Mouse (Mus musculus) activated CD4-positive, CD25-positive, alpha-beta regulatory T cell (primary cell): ENCODE measurements around the gene Pif1. TPM values are rescaled to one million over a fixed set of nuclear protein-coding genes. Genes with fewer than 3 reads are reported as not detected.

Experiments
- polyA plus RNA-seq, 2 experiments: library from polyadenylated mRNA; unstranded; fragments of 100-300 nt; shearing (Covaris generic); gene quantifications; one replicate each; pipeline ENCODE4 v1.2.1; 2017

Pif1 gene
- polyA plus RNA-seq = 1 to 10 TPM; 1.1 to 1.9 TPM

GRCm38 (mm10) chr9:65586406-65587269 lies at the start of gene Pif1:
TSS of gene Pif1 (plus strand) at chr9:65587160.

GRCm38 (mm10) chr9:65579781-65580371 lies 7.1 kb upstream of the Pif1 start, which contains the start of gene Plekho2:
TSS of gene Plekho2 (minus strand) at chr9:65580040.

GRCm38 (mm10) chr9:65629025-65629766 lies 42.2 kb downstream of the Pif1 start, which contains the start of gene Rbpms2:
TSS of gene Rbpms2 (plus strand) at chr9:65629648.

Other genes with a start within 250 kb of the Pif1 start
- 10 to 100 TPM; 30.2 to 35.3 TPM for gene Pdcd7, start 241.1 kb upstream of the Pif1 start, polyA plus RNA-seq
- gene Ubap1l, start 226.1 kb upstream of the Pif1 start, polyA plus RNA-seq = under 1 TPM in 1 of 2 experiments, not detected in 1; 0.12 TPM
- gene Kbtbd13, start 195.5 kb upstream of the Pif1 start, polyA plus RNA-seq = not detected
- gene Rasl12, start 188.7 kb upstream of the Pif1 start, polyA plus RNA-seq = not detected
- gene Slc51b, start 164.2 kb upstream of the Pif1 start, polyA plus RNA-seq = not detected
- gene Mtfmt, start 151.4 kb upstream of the Pif1 start, polyA plus RNA-seq = 10 to 100 TPM; 33.0 to 37.9 TPM
- gene Spg21, start 126.2 kb upstream of the Pif1 start, polyA plus RNA-seq = 100 to 1,000 TPM; 120 to 122 TPM
- under 1 TPM in 1 of 2 experiments, not detected in 1; 0.39 TPM for gene Ankdd1a, start 67.0 kb upstream of the Pif1 start, polyA plus RNA-seq
- 10 to 100 TPM; 36.7 to 88.6 TPM for gene Plekho2, start 7.1 kb upstream of the Pif1 start, polyA plus RNA-seq
- 1 to 10 TPM in 1 of 2 experiments, under 1 TPM in 1; 0.44 to 5.3 TPM for gene Rbpms2, start 42.5 kb downstream of the Pif1 start, polyA plus RNA-seq
- gene Oaz2, start 80.8 kb downstream of the Pif1 start, polyA plus RNA-seq = 100 to 1,000 TPM in 1 of 2 experiments, 10 to 100 TPM in 1; 91.4 to 133 TPM
- gene Zfp609, start 240.4 kb downstream of the Pif1 start, polyA plus RNA-seq = 1 to 10 TPM; 3.4 to 5.0 TPM